28 mouse cellular contexts compared by ENCODE assay signal in genomic region chr9:119624151-119624550, GRCm38 (mm10). TPM values are rescaled to one million over a fixed set of nuclear protein-coding genes. Genes with fewer than 3 reads are reported as not detected.
"Had no signal": no experiment of that assay in that cellular context is flagged by ENCODE, and none has a peak within 500 bp of the region (broad histone marks: within the 10 kb centered on the region; RNA-seq: fewer than 3 reads in every experiment).

No protein-coding gene starts in this region.

- H3K27ac ChIP-seq: gastrocnemius, adult 2 months; hindbrain, embryonic 10.5 days; hindbrain, embryonic 12.5 days; hindbrain, embryonic 14.5 days; intestine, embryonic 15.5 days; layer of hippocampus, adult 2 months; left cerebral cortex, adult 2 months; limb, embryonic 10.5 days; limb, embryonic 12.5 days; liver, embryonic 13.5 days; liver, embryonic 15.5 days had no signal

- H3K9me3 ChIP-seq: heart, embryonic 12.5 days; hindbrain, embryonic 10.5 days; intestine, embryonic 15.5 days; limb, embryonic 10.5 days; limb, embryonic 12.5 days; liver, embryonic 13.5 days; liver, embryonic 15.5 days had no signal

- ATAC-seq: hindbrain, embryonic 16.5 days; inflammation-experienced regulatory T-cells, adult 6 months; intestine, embryonic 15.5 days; intestine, postnatal 0 days had no signal

- H3K4me2 ChIP-seq: heart, embryonic 12.5 days; hindbrain, embryonic 12.5 days; hindbrain, embryonic 14.5 days; intestine, embryonic 15.5 days; limb, embryonic 12.5 days; liver, embryonic 11.5 days; liver, embryonic 13.5 days; liver, embryonic 15.5 days had no signal

- H3K27me3 ChIP-seq: hindbrain, embryonic 12.5 days; intestine, embryonic 15.5 days; limb, embryonic 12.5 days; liver, embryonic 13.5 days; liver, embryonic 15.5 days had no signal

- H3K36me3 ChIP-seq: heart, embryonic 12.5 days; hindbrain, embryonic 10.5 days; hindbrain, embryonic 12.5 days; intestine, embryonic 15.5 days; limb, embryonic 10.5 days; limb, embryonic 12.5 days; liver, embryonic 13.5 days; liver, embryonic 15.5 days had no signal

- H3K4me1 ChIP-seq: hindbrain, embryonic 10.5 days; intestine, embryonic 15.5 days; limb, embryonic 10.5 days; limb, embryonic 12.5 days; liver, embryonic 13.5 days; liver, embryonic 15.5 days had no signal

- H3K4me3 ChIP-seq: gastrocnemius, adult 2 months; heart, embryonic 12.5 days; hindbrain, embryonic 10.5 days; hindbrain, embryonic 12.5 days; intestine, embryonic 15.5 days; layer of hippocampus, adult 2 months; left cerebral cortex, adult 2 months; limb, embryonic 10.5 days; limb, embryonic 12.5 days; liver, embryonic 13.5 days; liver, embryonic 15.5 days had no signal

- DNase-seq: gastrocnemius, adult 2 months; gastrocnemius, postnatal 10 days; gastrocnemius, postnatal 25 days; heart, adult 18-20 months; heart, postnatal 14 days; heart, postnatal 36 days; kidney, adult 18-20 months; kidney, adult 8-10 months; kidney, postnatal 10 days; kidney, postnatal 25 days; kidney, postnatal 4 days; liver; liver, embryonic 13.5 days had no signal

- H3K9ac ChIP-seq: heart, embryonic 12.5 days; hindbrain, embryonic 12.5 days; hindbrain, embryonic 14.5 days; intestine, embryonic 15.5 days; limb, embryonic 12.5 days; liver, embryonic 13.5 days; liver, embryonic 15.5 days had no signal

RNA-seq across cellular contexts. Expression of gene Scn5a, which starts 45.3 kb away (rescaled TPM):
- total RNA-seq: granulocyte monocyte progenitor cell, adult 5-6 weeks had no signal
- polyA plus RNA-seq: inflammation-experienced regulatory T-cells, adult 6 months had no signal
